Mouse (Mus musculus): ENCODE data around the gene Antxr1. TPM values are rescaled to one million over a fixed set of nuclear protein-coding genes. Genes with fewer than 3 reads are reported as not detected.

Antxr1 gene
- total RNA-seq, 2 experiments from 2014 or later = 88.0 to 109 TPM

DNA sequence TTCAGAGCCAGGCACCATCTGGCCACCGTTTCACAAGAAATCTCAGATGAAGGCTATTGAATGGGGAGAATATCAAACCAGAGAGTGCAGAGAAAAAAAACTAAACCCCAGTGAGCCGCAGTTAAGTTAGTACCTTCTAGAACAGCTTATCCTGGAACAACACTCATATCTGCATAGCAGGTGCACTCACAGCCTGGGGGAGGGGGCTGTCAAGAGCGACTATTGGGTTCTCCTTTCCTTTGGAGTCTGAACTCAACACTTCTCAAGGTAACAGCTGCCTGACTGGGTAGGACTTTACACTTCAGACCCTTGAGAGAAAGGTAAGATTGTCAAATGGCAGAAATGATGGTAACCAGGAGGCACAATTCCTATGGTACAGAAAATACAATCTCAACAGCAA lies 187.7 kb downstream of the Antxr1 start:
- DNase-seq (ENCODE audit: low spot score in 2 of 2) = no peak

DNA sequence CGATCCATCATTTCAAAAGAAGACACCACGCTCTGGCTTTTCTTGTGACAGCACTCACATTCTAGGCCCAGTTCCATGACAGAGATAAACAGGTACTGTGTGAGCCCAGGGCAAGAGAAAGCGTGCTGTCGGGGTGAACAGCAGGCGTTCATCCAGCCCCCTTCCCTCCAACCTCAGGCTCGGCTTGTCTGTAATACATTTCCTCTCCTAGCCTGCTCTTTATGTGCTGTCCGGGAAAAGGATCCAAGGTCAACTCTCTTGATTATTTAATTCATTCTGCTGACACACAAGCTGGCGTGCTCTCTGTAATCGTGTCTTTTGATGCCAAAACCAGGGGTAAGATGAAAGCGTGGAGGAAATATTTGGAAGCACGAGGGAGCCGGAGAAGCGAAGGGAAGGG lies 192.0 kb downstream of the Antxr1 start:
- no peak for DNase-seq (ENCODE audit: low spot score in 2 of 2)

DNA sequence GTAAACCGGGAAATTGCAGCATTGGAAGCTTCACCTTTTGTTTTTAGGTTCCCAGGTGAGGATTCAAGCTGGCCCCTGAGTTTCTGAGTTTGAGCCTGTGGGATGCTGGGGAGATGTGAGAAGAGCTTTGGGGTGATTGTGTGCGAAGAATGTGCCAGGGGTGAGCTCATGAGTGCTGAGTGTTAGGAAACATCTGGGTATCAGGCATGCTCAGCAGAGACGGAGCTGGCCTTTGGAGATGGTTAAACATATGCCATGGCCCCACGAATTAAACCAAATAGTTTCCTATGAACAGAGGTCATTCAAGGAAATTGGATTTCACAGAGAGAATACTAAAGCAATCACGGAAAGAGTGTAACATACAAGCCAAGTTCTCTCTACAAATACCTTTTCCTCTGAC lies 193.4 kb downstream of the Antxr1 start:
- no peak for DNase-seq (ENCODE audit: low spot score in 2 of 2)

DNA sequence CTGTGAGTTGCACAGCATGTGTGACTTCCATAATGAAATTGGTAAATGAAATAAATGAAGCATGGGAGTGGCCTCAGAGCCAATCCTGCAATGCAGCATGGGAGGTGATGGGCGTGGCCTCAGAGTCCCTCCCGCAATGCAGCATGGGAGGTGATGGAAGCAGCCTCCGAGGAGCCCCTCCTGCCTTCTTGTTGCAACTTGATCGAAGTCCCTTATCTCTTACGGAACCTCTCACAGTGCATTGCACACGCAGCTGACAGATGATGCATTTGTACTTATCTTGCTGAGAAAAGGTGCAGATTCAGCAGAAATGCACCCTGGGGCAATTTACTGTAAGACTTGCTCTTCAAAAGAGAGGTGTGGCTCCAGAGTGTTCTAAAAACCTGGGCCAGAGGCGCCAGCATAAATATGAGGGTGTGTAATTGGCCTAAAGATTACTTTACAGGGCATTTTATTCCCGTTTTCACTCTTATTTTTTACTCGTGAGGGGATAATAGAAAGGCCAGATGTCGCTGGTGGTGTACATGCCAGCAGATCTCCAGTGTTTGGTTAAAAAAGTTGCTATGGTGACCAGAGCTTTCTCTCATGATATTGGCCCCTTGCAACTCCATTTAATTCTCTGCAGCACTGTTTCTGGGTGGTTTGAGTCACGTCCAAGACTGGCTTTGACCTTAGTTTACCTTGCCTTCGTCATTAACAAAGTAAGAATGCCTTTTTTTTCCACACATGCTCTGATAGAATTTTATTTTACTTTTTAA lies 195.6 kb downstream of the Antxr1 start:
- DNase-seq (ENCODE audit: low spot score in 2 of 2) = no peak

DNA sequence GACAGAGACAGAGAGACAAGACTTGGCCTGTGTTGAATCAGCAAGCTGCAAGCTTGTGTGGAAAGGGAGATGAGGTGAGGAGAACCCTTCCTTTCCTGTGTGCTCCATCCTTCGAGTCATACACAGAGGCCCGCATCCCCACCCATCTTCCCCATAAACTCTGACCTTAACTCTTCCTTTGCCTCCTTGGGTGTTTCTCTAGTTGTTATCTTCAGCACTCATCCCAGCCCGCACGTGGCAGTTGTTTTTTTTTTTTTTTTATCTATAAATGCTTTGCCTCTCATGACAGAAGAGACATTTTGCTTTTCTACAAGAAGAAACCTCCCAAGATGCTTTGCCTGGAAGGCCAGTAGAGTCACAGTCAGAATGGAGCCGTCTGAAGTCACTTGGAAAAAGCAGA lies 197.1 kb downstream of the Antxr1 start:
- no peak for DNase-seq (ENCODE audit: low spot score in 2 of 2)

DNA sequence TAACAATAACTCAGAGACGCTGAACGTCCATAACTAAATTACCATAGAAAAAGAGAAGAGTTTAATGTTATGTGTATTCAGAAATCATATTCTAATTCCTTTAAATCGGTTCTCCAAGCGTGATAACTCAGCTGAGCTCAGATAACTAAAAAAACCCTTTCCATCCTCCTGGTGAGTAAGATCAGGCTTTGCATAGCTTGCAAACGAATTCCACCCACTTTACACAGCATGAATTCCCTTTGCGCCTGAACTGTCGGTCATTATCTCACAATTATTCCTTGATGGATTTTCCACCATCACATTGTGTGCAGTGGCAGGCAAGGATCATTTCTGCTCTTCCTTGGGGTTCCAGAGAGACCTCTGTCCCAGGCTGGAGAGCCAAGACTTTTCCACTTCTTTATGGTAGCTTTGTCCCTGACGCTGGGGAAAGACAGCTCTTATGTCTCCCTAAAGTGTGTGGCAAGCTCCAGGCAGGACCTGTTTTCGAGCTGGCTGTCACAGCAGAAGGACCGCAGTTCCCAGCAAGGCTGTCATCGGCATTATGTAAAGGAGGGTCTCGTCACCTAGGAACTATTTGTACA lies 201.6 kb downstream of the Antxr1 start:
- no peak for DNase-seq (ENCODE audit: low spot score in 2 of 2)

DNA sequence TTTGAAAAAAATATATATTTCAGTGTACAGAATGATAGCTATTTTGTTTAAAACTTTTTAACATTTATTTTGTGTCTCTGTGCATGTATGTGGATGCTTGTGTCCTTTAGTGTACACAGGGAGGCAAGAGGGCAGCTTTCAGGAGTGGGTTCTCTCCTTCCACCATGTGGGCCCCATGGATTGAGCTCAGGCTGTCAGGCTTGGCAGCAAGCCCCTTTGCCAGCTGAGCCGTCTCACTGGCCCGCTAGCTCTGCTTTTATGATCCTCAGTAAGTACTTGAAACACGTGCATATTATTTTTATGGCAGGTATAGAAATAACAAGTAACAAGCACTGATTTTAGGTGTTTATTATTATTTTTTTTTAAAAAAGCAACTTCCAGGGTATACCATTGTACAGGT lies 202.1 kb downstream of the Antxr1 start:
- DNase-seq (ENCODE audit: low spot score in 2 of 2) = no peak

DNA sequence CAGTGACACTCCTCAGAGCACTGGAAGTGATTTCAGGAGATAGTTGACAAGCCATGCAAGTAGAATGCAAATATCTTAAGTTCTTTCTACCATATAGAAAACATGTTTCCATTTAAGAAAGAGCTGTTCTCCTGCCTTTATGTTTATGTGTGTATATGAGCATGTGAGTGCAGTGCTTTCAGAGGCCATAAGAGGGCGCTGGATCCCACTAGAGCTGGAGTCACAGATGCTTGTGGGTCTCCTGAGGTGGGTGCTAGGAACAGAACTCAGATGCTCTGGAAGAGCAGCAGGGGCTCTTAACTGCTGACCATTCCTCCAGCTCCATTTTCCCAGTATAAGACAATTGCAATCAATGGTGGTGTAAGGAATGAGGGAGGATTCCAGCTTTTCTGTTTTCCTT lies 204.5 kb downstream of the Antxr1 start:
- no peak for DNase-seq (ENCODE audit: low spot score in 2 of 2)

DNA sequence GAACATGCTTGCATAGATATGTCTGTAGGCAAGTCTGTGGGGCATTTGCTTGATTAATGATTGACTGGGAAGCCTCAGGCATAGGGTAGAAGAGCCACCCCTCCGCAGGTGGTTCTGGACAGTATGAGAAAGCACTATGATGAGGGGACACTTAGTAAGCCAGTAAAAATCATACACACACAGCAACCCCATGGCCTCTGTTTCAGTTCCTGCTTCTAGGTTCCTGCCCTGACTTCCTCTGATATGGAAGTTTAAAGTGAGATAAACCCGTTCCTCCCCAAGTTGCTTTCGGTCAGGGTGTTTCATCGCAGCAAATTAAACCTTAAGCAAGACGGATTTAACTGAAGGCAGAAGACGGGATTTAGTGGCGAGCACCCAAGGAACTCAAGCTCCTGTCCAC lies 205.0 kb downstream of the Antxr1 start:
- DNase-seq (ENCODE audit: low spot score in 2 of 2) = no peak

DNA sequence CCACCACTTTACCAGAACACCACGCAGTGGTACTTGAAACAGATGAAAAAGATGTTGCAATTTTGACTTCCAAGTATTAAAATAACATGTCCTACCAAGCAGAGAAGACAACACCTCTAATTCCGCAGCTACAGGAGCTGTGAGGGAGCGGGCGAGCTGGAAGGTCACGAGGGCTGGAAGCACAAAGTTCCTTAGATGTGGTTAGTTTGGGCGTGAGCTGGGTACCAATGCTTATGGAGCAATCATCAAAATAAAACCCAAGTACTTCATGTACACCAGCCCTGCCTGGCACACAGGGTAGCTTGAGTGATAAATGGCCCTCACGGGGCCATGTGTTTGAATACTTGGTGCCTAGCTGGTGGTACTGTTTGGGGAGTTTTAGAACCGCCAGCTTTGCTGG lies 205.8 kb downstream of the Antxr1 start:
- DNase-seq (ENCODE audit: low spot score in 2 of 2) = no peak

DNA sequence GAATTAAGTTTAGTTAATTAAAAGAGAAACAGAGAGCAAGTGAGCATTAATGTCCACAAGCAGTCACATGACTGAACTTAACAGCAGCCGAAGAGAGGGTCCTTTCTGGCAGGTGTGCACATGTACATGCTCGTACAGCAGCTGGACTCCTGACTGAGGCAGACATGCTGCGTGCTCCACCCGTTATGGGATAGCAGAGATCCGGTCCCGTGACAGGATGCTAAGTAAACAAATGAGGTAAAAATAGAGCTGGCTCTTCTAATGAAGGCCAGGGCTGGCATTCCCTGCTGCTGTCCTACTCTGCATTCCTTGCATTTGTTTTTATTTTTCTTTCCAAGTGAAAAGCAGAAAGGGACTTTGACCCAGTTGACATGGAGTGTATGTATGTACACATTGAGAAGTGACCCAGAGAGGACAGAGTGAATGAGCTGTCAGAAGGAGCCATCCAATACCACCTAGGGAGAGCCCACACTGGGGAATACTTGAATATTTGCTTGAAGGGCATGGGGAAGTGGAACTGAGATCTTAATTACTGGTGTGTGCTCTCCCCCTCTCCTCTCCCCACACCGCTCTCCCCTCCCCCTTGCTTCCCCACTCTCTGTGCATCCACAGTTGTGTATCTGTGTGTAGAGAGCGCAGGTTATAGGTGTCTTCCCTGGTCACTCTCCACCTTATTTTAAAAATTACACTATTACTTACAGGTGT lies 208.4 kb downstream of the Antxr1 start:
- DNase-seq (ENCODE audit: low spot score in 2 of 2) = no peak

DNA sequence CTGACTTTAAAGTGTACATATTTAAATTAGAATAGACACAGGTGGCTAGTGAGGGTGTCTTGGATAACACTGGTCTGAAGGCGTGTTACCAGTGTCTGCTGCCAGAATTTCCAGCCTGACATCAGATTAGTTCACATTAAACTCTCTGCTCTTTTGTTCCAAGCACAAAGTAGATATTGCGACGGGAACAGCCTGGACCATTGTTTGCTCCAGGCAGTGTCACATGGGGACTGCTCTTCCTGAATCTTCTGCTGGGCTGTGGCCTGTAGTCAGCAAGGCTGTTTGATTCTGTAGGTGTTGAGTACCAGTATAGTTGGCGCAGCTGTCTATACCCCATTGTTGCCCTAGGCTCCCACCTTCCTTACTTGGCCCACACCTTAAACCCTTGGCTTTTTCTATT lies 211.6 kb downstream of the Antxr1 start:
- no peak for DNase-seq (ENCODE audit: low spot score in 2 of 2)

DNA sequence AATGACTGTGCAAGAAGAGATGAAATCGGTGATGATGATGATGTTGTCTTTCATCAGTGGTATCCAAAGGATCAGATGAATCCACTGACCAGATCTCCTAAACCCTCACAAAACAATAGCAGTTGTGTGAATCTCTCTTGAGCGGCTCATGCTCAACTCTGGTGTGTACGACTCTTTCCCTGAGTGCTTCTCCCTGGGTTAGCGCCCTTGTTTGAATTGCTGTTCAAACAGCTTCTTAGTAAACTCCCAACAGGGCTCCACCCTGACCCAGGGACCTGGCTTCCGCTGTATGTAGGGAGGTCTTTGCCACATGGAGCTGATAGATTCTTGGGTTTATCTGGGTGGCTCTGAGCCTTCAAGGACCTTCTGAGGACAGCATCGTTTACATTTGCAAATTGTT lies 212.2 kb downstream of the Antxr1 start:
- no peak for DNase-seq (ENCODE audit: low spot score in 2 of 2)

DNA sequence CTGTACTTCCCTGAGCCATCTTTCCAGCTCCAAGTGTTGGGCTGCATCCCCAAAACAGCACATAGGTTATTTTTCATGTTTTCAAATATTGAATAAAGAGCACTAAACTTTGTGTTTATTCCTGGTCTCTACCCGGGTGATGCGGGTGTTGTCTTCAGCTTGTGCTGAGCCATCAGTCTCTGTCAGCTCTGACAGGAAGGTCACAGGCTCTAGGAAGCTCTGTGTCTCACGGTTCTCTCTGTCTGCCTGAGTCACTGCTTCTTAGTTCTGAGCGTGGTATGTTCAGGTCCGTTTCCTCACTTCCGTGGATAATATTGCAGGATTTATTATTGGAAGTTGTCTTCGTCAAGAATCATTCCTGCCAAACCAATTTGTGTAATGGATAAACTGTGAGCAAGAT lies 213.7 kb downstream of the Antxr1 start:
- no peak for DNase-seq (ENCODE audit: low spot score in 2 of 2)

DNA sequence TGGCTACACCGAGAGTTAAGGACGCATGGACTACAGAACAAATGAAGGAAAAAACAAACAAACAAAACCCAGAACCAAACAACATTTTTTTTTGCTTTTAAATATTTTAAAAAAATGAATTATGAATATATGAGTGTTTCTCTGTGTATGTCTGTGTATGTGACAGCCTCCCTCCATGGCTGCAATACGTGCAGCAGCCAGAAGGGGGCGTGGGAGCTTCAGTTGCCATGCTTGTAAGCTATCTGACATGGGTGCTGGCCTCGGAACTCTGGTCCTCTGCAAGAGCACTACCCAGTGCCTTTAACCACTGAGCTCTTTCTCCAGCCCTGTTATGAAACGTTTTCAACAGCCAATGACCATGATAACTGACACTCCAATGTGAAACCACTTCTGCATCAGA lies 215.0 kb downstream of the Antxr1 start:
- no peak for DNase-seq (ENCODE audit: low spot score in 2 of 2)

DNA sequence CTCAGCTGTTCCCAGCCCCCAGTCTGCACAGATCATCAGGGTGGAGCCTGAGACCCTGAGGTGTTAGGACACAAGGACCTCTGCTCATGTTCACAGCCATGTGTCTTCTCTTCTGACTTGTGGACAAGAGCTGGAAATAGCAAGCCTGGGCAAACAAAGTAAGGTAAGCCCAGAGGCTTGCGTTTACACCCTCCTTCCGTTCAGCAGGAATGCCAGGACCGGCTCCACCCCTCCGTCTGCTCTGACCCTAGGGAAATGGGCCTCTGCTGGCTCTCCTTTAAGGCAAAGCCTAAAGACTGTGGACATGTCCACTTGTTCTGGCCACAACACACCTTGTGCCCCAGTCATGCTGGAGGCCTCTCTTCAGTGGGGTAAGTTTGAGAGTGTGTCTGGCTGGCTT lies 215.6 kb downstream of the Antxr1 start:
- no peak for DNase-seq (ENCODE audit: low spot score in 2 of 2)

DNA sequence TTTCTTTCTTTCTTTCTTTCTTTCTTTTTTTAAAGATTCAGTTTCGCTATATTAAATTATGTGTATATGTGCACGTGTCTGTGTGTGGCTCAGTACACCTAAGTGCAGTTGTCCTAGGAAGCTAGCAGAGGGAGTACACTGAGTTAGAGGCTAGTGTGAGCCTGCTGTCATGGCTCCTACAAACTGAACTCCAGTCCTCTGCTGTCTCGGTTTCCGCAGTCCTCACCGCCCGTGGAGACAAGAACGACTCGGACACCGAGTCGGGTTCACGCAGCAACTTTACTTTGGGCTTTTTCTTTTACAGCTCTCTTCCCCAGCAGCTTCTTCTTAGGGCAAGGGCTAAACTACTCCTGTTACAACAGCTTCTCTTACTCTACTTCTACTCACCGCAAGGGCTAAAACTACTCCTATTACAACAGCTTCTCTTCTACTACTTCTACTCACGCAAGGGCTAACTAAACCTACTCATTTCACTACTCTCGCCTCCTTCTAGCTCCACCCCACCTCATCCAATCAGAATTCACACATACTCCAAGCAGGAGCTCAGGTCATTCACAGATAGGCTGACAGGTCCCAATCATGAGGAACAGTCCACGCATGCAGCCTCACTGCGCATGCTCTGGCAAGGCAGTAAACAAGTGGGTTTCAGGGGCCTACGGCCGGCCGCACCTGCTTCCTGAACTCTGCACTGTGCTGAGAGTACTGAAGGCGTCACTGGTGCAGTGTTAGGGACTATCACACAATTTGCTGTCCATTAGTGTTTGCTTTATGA lies 216.4 kb downstream of the Antxr1 start:
- DNase-seq (ENCODE audit: low spot score in 2 of 2) = no peak

DNA sequence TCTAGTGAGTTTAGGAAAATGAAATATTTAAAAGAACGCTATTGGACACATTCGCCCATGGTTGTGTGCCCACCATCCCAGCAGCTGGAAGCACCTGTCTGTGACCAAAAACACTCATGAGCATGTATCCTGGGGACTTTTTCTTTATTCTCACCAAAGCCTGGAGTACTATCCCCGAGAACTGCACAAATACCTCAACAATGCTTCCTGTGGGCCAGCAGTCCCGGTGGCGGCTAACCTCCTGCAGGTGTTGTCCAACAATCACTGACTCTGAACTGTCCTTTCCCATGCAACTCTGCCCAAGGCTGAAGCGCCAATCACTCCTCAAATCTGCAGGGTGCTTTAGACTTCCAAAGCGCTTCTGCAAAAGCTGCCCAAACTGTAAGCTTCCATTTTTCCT lies 219.0 kb downstream of the Antxr1 start:
- DNase-seq (ENCODE audit: low spot score in 2 of 2) = no peak

DNA sequence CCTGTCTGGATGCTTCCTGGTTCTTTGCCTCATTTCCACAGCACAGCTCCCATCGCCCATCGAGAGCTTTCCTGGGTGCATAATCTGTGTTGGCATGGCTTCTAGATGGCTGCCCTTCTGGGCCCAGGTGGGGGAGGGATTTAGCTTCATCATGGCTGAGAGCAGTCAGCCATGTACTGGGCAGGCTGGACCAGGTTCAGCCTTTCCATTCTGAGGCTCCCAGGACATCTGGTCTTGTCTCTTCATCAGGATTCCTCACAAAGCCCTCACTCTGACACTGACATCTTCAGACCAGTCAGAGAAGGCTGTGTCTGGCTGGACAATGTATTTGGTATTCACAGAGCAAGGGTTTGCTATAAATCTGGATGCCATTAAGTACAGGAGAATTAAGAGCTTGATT lies 219.6 kb downstream of the Antxr1 start:
- no peak for DNase-seq (ENCODE audit: low spot score in 2 of 2)

DNA sequence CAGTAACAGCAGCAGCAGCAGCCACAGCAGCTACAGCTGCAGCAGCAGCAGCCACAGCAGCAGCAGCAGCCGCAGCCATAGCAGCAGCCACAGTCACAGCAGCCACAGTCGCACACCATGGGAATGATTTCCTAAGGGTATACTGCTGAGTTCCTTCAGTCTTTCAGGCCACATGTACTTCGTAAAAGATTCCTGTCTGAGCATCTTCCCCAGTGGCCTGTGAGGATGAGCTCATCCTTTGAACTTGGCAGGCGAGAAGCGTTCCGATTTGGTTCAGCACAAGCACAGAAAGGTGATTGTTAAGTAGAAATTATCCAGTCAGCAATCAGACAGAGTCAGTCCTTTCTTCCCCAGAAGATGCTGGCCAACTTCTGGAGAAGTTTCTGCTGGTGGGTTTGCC lies 223.5 kb downstream of the Antxr1 start:
- peak in 1 of 2 experiments; percentile 40 for DNase-seq (ENCODE audit: low spot score in 2 of 2)

DNA sequence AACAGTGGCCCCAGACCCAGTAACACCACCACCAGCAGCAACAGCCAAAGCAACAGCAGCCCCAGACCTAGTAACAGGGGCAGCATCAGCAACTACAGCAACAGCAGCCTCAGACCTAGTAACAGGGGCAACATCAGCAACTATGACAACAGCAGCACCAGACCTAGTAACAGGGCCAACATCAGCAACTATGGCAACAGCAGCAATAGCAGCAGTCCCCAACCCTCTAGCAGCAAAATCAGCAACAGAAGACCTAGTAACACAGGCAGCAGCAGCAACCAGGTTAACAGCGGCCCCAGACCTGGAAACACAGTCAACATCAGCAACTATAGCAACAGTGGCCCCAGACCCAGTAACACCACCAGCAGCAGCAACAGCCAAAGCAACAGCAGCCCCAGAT lies 224.1 kb downstream of the Antxr1 start:
- DNase-seq (ENCODE audit: low spot score in 2 of 2) = no peak
